In genomic region chr5:92398153-92398552, GRCm38 (mm10) we compare ENCODE assay signal across 8 mouse cellular contexts. TPM values are rescaled to one million over a fixed set of nuclear protein-coding genes. Genes with fewer than 3 reads are reported as not detected.
DNase-seq lines count a peak whose midpoint lies in the region; ATAC-seq and TF ChIP-seq lines count a peak whose summit lies in the region.

No protein-coding gene starts in this region.

- no peak overlapping the region for H3K4me3 ChIP-seq in limb, embryonic 14.5 days (replicated peaks; ENCODE audit: low read length)
- no peak overlapping the region for H3K4me3 ChIP-seq in midbrain, postnatal 0 days (ENCODE audit: low read depth, low read length)

- H3K4me1 ChIP-seq in limb, embryonic 14.5 days (ENCODE audit: control insufficient read depth, insufficient read depth, low read length): no peaks in the 10 kb centered on the region
- H3K4me1 ChIP-seq in midbrain, postnatal 0 days (ENCODE audit: insufficient read depth, low read length): no peaks in the 10 kb centered on the region

- peak; percentile 77 for TF ChIP-seq CTCF in midbrain, postnatal 0 days (IDR thresholded peaks at IDR 0.05)

- no peaks in the 10 kb centered on the region for H3K36me3 ChIP-seq in limb, embryonic 14.5 days (ENCODE audit: control insufficient read depth, insufficient read depth, low read length)
- H3K36me3 ChIP-seq in midbrain, postnatal 0 days (ENCODE audit: insufficient read depth, low read length): no peaks in the 10 kb centered on the region

- no peaks in the 10 kb centered on the region for H3K27me3 ChIP-seq in limb, embryonic 14.5 days (ENCODE audit: control insufficient read depth, insufficient read depth, low read length)
- H3K27me3 ChIP-seq in midbrain, postnatal 0 days (ENCODE audit: insufficient read depth, low read length): peaks cover 4% of the 10 kb centered on the region; the same call in 1 of the 2 replicates

- ATAC-seq in granulocyte monocyte progenitor cell, adult 5-6 weeks (replicated peaks; ENCODE audit: poor library complexity, severe bottlenecking): peak; percentile 96
- peak; percentile 80 for ATAC-seq in limb, embryonic 14.5 days (ENCODE audit: low FRiP score, low read depth)
- ATAC-seq in midbrain, postnatal 0 days (ENCODE audit: low FRiP score): peak; percentile 77

- TF ChIP-seq POLR2A in limb, embryonic 14.5 days (IDR thresholded peaks at IDR 0.05; ENCODE audit: borderline replicate concordance, extremely low read depth, insufficient read depth, insufficient read length): no peak

- H3K9me3 ChIP-seq in limb, embryonic 14.5 days (ENCODE audit: control insufficient read depth, low read length): no peaks in the 10 kb centered on the region
- no peaks in the 10 kb centered on the region for H3K9me3 ChIP-seq in midbrain, postnatal 0 days (ENCODE audit: low read length)

- peak; percentile 88 for DNase-seq in 416B (ENCODE audit: low read depth)
- peak; percentile 76 for DNase-seq in adrenal gland, adult 2 months
- peak; percentile 87 for DNase-seq in embryo, embryonic 9.5 days (ENCODE audit: extremely low spot score)
- DNase-seq in kidney, adult 11 months: peak; percentile 63
- peak; percentile 90 for DNase-seq in limb, embryonic 14.5 days (ENCODE audit: low spot score)
- peak; percentile 80 for DNase-seq in midbrain, postnatal 0 days (ENCODE audit: low spot score)
- peak; percentile 64 to 66 for DNase-seq in spleen, postnatal 36 days (ENCODE audit: low spot score in 2 of 2)

- H3K27ac ChIP-seq in limb, embryonic 14.5 days (replicated peaks; ENCODE audit: low read depth, low read length): no peak overlapping the region
- H3K27ac ChIP-seq in midbrain, postnatal 0 days (ENCODE audit: low read depth, low read length): no peak overlapping the region

- 26% methylated on average over 5 of the region's 5 CpGs for WGBS in limb, embryonic 14.5 days
- WGBS in midbrain, postnatal 0 days: 23% methylated on average over 5 of the region's 5 CpGs

- H3K9ac ChIP-seq in limb, embryonic 14.5 days (ENCODE audit: low read depth, low read length, severe bottlenecking): no peak overlapping the region
- H3K9ac ChIP-seq in midbrain, postnatal 0 days (replicated peaks; ENCODE audit: low read length, poor library complexity, severe bottlenecking): no peak overlapping the region

- H3K4me2 ChIP-seq in limb, embryonic 14.5 days (replicated peaks; ENCODE audit: low read depth, low read length, severe bottlenecking): no peak overlapping the region
- no peak overlapping the region for H3K4me2 ChIP-seq in midbrain, postnatal 0 days (ENCODE audit: low read depth, low read length, poor library complexity, severe bottlenecking)

RNA-seq across cellular contexts. Expression of gene Nup54, which starts 36.9 kb away (rescaled TPM):
- 10 to 100 TPM; 27.3 to 29.3 TPM for total RNA-seq in adrenal gland, adult 2 months (2021)
- polyA plus RNA-seq in adrenal gland, adult 2 months (2012; rRNA removed): 4.5 and 7.0 TPM in 2 replicates
- total RNA-seq in granulocyte monocyte progenitor cell, adult 5-6 weeks (2014; fragmentation: Nextera tagmentation): 45.1 and 73.9 TPM in 2 replicates
- total RNA-seq in granulocyte monocyte progenitor cell, adult 5-6 weeks (2017): 82.6 and 103 TPM in 2 replicates
- 45.3 and 48.6 TPM in 2 replicates for polyA plus RNA-seq in limb, embryonic 14.5 days (2012; rRNA removed)
- 43.6 and 46.6 TPM in 2 replicates for polyA plus RNA-seq in limb, embryonic 14.5 days (2014; fragmentation: Nextera tagmentation; extraction: Ambion mirVana)
- total RNA-seq in midbrain, postnatal 0 days (2014; rRNA removed): 91.8 and 145 TPM in 2 replicates
- polyA plus RNA-seq in midbrain, postnatal 0 days (2015; fragmentation: Nextera tagmentation; extraction: Ambion mirVana): 52.1 and 52.6 TPM in 2 replicates

RNA-seq across cellular contexts. Expression of gene Cxcl10, which starts 49.5 kb away (rescaled TPM):
- under 1 TPM; 0.43 to 0.73 TPM for total RNA-seq in adrenal gland, adult 2 months (2021)
- 1.7 and 3.6 TPM in 2 replicates for polyA plus RNA-seq in adrenal gland, adult 2 months (2012; rRNA removed)
- total RNA-seq in granulocyte monocyte progenitor cell, adult 5-6 weeks (2014; fragmentation: Nextera tagmentation): not detected in 2 replicates
- 4.6 and 18.8 TPM in 2 replicates for total RNA-seq in granulocyte monocyte progenitor cell, adult 5-6 weeks (2017)
- polyA plus RNA-seq in limb, embryonic 14.5 days (2012; rRNA removed): 1.0 and 1.4 TPM in 2 replicates
- 0.51 and 0.98 TPM in 2 replicates for polyA plus RNA-seq in limb, embryonic 14.5 days (2014; fragmentation: Nextera tagmentation; extraction: Ambion mirVana)
- total RNA-seq in midbrain, postnatal 0 days (2014; rRNA removed): not detected in 2 replicates
- 0.28 TPM in 1 of 2 replicates, not detected in the other for polyA plus RNA-seq in midbrain, postnatal 0 days (2015; fragmentation: Nextera tagmentation; extraction: Ambion mirVana)
